In genomic region chr11:45003716-45004437, GRCm38 (mm10) we compare ENCODE assay signal across 17 mouse cellular contexts.
DNase-seq lines count a peak whose midpoint lies in the region; ATAC-seq and TF ChIP-seq lines count a peak whose summit lies in the region.
"Had no signal": no experiment of that assay in that cellular context is flagged by ENCODE, and none has a peak within 500 bp of the region (broad histone marks: within the 10 kb centered on the region; RNA-seq: fewer than 3 reads in every experiment).

No protein-coding gene starts in this region.

- WGBS in neural tube, embryonic 12.5 days, result 49% methylated on average over 9 of the region's 9 CpGs
- WGBS in embryonic facial prominence, embryonic 13.5 days, result 24% methylated on average over 9 of the region's 9 CpGs
- 33% methylated on average over 9 of the region's 9 CpGs for WGBS in limb, embryonic 14.5 days

- H3K27me3 ChIP-seq in neural tube, embryonic 12.5 days (replicated peaks), result no peaks in the 10 kb centered on the region
- peaks cover 7% of the 10 kb centered on the region; the same call in 1 of the 2 replicates for H3K27me3 ChIP-seq in embryonic facial prominence, embryonic 13.5 days
- no peaks in the 10 kb centered on the region for H3K27me3 ChIP-seq in limb, embryonic 14.5 days (ENCODE audit: control insufficient read depth, insufficient read depth, low read length)
- H3K27me3 ChIP-seq: liver, embryonic 12.5 days had no signal

- H3K9ac ChIP-seq in neural tube, embryonic 12.5 days, result no peak overlapping the region
- H3K9ac ChIP-seq in embryonic facial prominence, embryonic 13.5 days, result no peak overlapping the region
- H3K9ac ChIP-seq in limb, embryonic 14.5 days (ENCODE audit: low read depth, low read length, severe bottlenecking), result no peak overlapping the region
- H3K9ac ChIP-seq: liver, embryonic 12.5 days had no signal

- DNase-seq in heart, adult 11 months, result peak; percentile 90
- no peak for DNase-seq in heart, postnatal 10 days
- DNase-seq in neural tube, embryonic 10.5 days (ENCODE audit: extremely low spot score, low spot score), result no peak
- peak; percentile 12 for DNase-seq in limb, embryonic 14.5 days (ENCODE audit: low spot score)
- DNase-seq in retina, embryonic 14.5 days (ENCODE audit: low spot score), result no peak
- DNase-seq: cerebellum, adult 9-10 months; kidney, adult 2 months; retina, postnatal 1 day; thymus, postnatal 25 days had no signal

- peaks cover 6% of the 10 kb centered on the region; the same call in 1 of the 2 replicates for H3K4me1 ChIP-seq in neural tube, embryonic 12.5 days
- peaks cover 21% of the 10 kb centered on the region for H3K4me1 ChIP-seq in embryonic facial prominence, embryonic 13.5 days
- peaks cover 29% of the 10 kb centered on the region for H3K4me1 ChIP-seq in limb, embryonic 14.5 days (ENCODE audit: control insufficient read depth, insufficient read depth, low read length)
- H3K4me1 ChIP-seq: liver, embryonic 12.5 days had no signal

- H3K27ac ChIP-seq in neural tube, embryonic 12.5 days, result 0 out of 2 replicates have a peak overlapping the region, but pooled peaks have one; percentile 7
- H3K27ac ChIP-seq in embryonic facial prominence, embryonic 13.5 days, result peak overlapping the region; percentile 82
- peak overlapping the region; percentile 53; the same call in 1 of the 2 replicates for H3K27ac ChIP-seq in limb, embryonic 14.5 days (replicated peaks; ENCODE audit: low read depth, low read length)
- H3K27ac ChIP-seq: liver, embryonic 12.5 days had no signal

- no peak overlapping the region for H3K4me2 ChIP-seq in neural tube, embryonic 12.5 days (replicated peaks)
- H3K4me2 ChIP-seq in embryonic facial prominence, embryonic 13.5 days, result no peak overlapping the region
- H3K4me2 ChIP-seq in limb, embryonic 14.5 days (replicated peaks; ENCODE audit: low read depth, low read length, severe bottlenecking), result no peak overlapping the region
- H3K4me2 ChIP-seq: heart, embryonic 11.5 days; liver, embryonic 12.5 days had no signal

- intact Hi-C loops in heart, postnatal 10 days (cut with DNase I), result loop anchor here (10.0 kb wide), 1 partner anchor 259 kb away; no protein-coding TSS in a partner anchor

- TF ChIP-seq POLR2A in limb, embryonic 14.5 days (IDR thresholded peaks at IDR 0.05; ENCODE audit: borderline replicate concordance, extremely low read depth, insufficient read depth, insufficient read length), result no peak

- no peak for ATAC-seq in neural tube, embryonic 12.5 days (ENCODE audit: low FRiP score, low read depth)
- ATAC-seq in embryonic facial prominence, embryonic 13.5 days (ENCODE audit: insufficient number of reproducible peaks, insufficient read depth, low FRiP score, low TSS enrichment, low read depth), result no peak
- no peak; the same call in 1 of the 2 replicates for ATAC-seq in limb, embryonic 14.5 days (ENCODE audit: low FRiP score, low read depth)
- ATAC-seq in monocyte, adult 5-6 weeks (replicated peaks; ENCODE audit: insufficient number of reproducible peaks, low FRiP score, low TSS enrichment, poor library complexity, severe bottlenecking), result no peak
- ATAC-seq: activated CD4-positive, CD25-positive, alpha-beta regulatory T cell, adult 4 months; CD4-positive, CD25-positive, alpha-beta regulatory T cell, adult 4 months; liver, embryonic 12.5 days had no signal

- H3K4me3 ChIP-seq in neural tube, embryonic 12.5 days, result no peak overlapping the region
- H3K4me3 ChIP-seq in embryonic facial prominence, embryonic 13.5 days, result no peak overlapping the region
- H3K4me3 ChIP-seq in limb, embryonic 14.5 days (replicated peaks; ENCODE audit: low read length), result no peak overlapping the region
- H3K4me3 ChIP-seq: liver, embryonic 12.5 days; megakaryocyte, embryonic 14.5 days had no signal

- H3K9me3 ChIP-seq in neural tube, embryonic 12.5 days, result no peaks in the 10 kb centered on the region
- H3K9me3 ChIP-seq in embryonic facial prominence, embryonic 13.5 days, result no peaks in the 10 kb centered on the region
- no peaks in the 10 kb centered on the region for H3K9me3 ChIP-seq in limb, embryonic 14.5 days (ENCODE audit: control insufficient read depth, low read length)
- H3K9me3 ChIP-seq: liver, embryonic 12.5 days; megakaryocyte, embryonic 14.5 days had no signal

- peaks cover 3% of the 10 kb centered on the region; the same call in 1 of the 2 replicates for H3K36me3 ChIP-seq in neural tube, embryonic 12.5 days
- H3K36me3 ChIP-seq in embryonic facial prominence, embryonic 13.5 days, result 0 out of 2 replicates have a peak, but pooled peaks cover 5% of the 10 kb centered on the region
- H3K36me3 ChIP-seq in limb, embryonic 14.5 days (ENCODE audit: control insufficient read depth, insufficient read depth, low read length), result peaks cover 29% of the 10 kb centered on the region; the same call in 1 of the 2 replicates
- H3K36me3 ChIP-seq: liver, embryonic 12.5 days had no signal

Comparison
In these comparisons a context has a peak if more than half of its experiments do, and no peak if none do; other contexts are left out.
1. DNase-seq: peak in heart, adult 11 months (single experiment) and limb, embryonic 14.5 days (single experiment); none in heart, postnatal 10 days (0 of 2), neural tube, embryonic 10.5 days (single experiment) and retina, embryonic 14.5 days (single experiment).
2. H3K27ac ChIP-seq: peak in every context shown above with its lines; median percentile 82 in embryonic facial prominence, embryonic 13.5 days; 53 in limb, embryonic 14.5 days; 7 in neural tube, embryonic 12.5 days.